Mouse (Mus musculus) kidney, embryonic 15.5 days (tissue): Measurements from ENCODE around the gene Msmp. TPM values are rescaled to one million over a fixed set of nuclear protein-coding genes. Genes with fewer than 3 reads are reported as not detected.
A peak's percentile ranks its signal among the peaks of the same experiment; 100 is the strongest.
"Not testable (repeated sequence)": the region's sequence is repeated elsewhere in the genome, so short reads cannot be mapped to it uniquely, and the experiment has no call there.

ENCODE experiments used
- ATAC-seq: fragments of 200-750 bp; cut with Nextera tagmentation; replicated peaks from 2 replicates; pipeline ENCODE4 v1.8.0; 2017; ENCODE audit warnings: moderate TSS enrichment; ENCODE audit not compliant: low FRiP score
- H3K27ac ChIP-seq: fragments of 300-500 bp; sonication (generic); 2 replicates; pipeline ENCODE4 v1.5.1; 2015; ENCODE audit warnings: mild to moderate bottlenecking, inconsistent platforms
- H3K27me3 ChIP-seq: fragments of 300-500 bp; sonication (generic); 2 replicates; pipeline ENCODE4 v1.6.1; 2015; ENCODE audit warnings: inconsistent platforms
- H3K36me3 ChIP-seq: fragments of 300-500 bp; sonication (generic); 2 replicates; pipeline ENCODE4 v1.6.1; 2015; ENCODE audit warnings: inconsistent platforms
- H3K4me1 ChIP-seq: fragments of 300-500 bp; sonication (generic); 2 replicates; pipeline ENCODE4 v1.6.1; 2015; ENCODE audit warnings: inconsistent platforms
- H3K4me2 ChIP-seq: fragments of 300-500 bp; sonication (generic); 2 replicates; pipeline ENCODE4 v1.6.1; 2015; ENCODE audit warnings: moderate library complexity, mild to moderate bottlenecking, inconsistent platforms
- H3K4me3 ChIP-seq: fragments of 300-500 bp; sonication (generic); replicated peaks from 2 replicates; pipeline ENCODE4 v1.5.1; 2015; ENCODE audit warnings: mild to moderate bottlenecking, inconsistent platforms
- H3K9ac ChIP-seq: fragments of 300-500 bp; sonication (generic); 2 replicates; pipeline ENCODE4 v1.6.1; 2015; ENCODE audit warnings: mild to moderate bottlenecking, inconsistent platforms
- H3K9me3 ChIP-seq: fragments of 300-500 bp; sonication (generic); replicated peaks from 2 replicates; pipeline ENCODE4 v1.6.1; 2016; ENCODE audit warnings: inconsistent platforms
- WGBS: fragments of 180-500 bp; shearing (Covaris S2); methylation state at CpG from one replicate; pipeline ENCODE4 v1.1.7; 2015; ENCODE audit warnings: mixed read lengths; 5-methylcytosine and 5-hydroxymethylcytosine counted together
- polyA plus RNA-seq: library from polyadenylated mRNA; unstranded; fragments of >200 nt; fragmentation: Nextera tagmentation; extraction: Ambion mirVana; gene quantifications from 2 replicates; pipeline ENCODE4 v1.2.1, GENCODE M21; 2015

Gene Msmp
- polyA plus RNA-seq, 1 experiment from 2014 or later: 1.3 TPM

DNA sequence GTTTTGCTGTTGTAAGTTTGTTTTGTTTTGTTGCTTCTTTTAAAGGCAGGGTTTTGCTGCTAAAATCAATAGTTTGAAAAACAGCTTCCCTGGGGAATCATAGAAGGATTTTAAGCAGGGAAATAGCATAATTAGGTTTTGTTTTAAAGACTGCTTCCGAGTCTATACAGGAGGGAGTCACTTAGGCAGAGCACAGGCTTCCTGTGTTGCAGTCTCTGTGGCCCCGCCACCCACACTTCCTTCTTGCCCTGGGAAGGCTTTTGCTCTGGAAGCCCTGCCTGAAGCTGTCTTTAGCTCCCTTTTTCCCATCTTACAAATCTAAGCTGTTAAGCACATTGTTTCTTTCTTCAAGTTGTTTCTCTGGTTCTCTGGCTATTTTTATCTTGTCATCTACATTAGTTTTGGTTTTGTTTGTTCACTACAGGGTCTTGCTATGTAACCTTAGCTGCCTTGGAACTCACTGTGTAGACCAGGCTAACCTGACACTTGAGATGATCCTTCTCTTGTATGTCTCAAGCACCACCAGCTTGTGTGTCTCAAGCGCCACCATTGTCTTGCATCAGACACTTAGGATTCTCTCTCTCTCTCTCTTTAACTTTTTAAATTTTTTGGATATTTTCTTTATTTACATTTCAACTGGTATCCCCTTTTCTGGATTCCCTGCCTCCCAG, 28.9 kb upstream of the Msmp start:
- no peaks in the 10 kb centered on the region for H3K9me3 ChIP-seq
- 62% methylated on average over 3 of the region's 3 CpGs for WGBS
- no peaks in the 10 kb centered on the region for H3K4me1 ChIP-seq

GRCm38 (mm10) chr4:43612534-43612933, 28.2 kb upstream of the Msmp start:
- Histone ChIP-seq H3K36me3 (no peaks in the 10 kb centered on the region), H3K4me3 (no peak overlapping the region), H3K9me3 (no peaks in the 10 kb centered on the region), H3K9ac (no peak overlapping the region), H3K4me2 (no peak overlapping the region), H3K27me3 (no peaks in the 10 kb centered on the region), H3K27ac (no peak overlapping the region), H3K4me1 (no peaks in the 10 kb centered on the region)
- no peak for ATAC-seq
- WGBS: 74% methylated on average over 10 of the region's 10 CpGs

More for the DNA sequence above, 28.9 kb upstream of the Msmp start:
- Histone ChIP-seq H3K36me3 (no peaks in the 10 kb centered on the region), H3K9ac (no peak overlapping the region), H3K27me3 (no peaks in the 10 kb centered on the region), H3K4me2 (no peak overlapping the region), H3K4me3 (no peak overlapping the region), H3K27ac (no peak overlapping the region)
- no peak for ATAC-seq

GRCm38 (mm10) chr4:43604751-43605685, 20.7 kb upstream of the Msmp start:
- Histone ChIP-seq H3K4me1 (peaks cover 3% of the 10 kb centered on the region; the same call in 1 of the 2 replicates), H3K4me2 (no peak overlapping the region), H3K36me3 (no peaks in the 10 kb centered on the region), H3K4me3 (no peak overlapping the region), H3K9me3 (no peaks in the 10 kb centered on the region), H3K27me3 (no peaks in the 10 kb centered on the region), H3K27ac (no peak overlapping the region), H3K9ac (no peak overlapping the region)
- ATAC-seq: no peak
- WGBS: 56% methylated on average over 9 of the region's 9 CpGs

GRCm38 (mm10) chr4:43604099-43604498, 19.8 kb upstream of the Msmp start:
- no peak overlapping the region for H3K9ac ChIP-seq
- H3K4me2 ChIP-seq: no peak overlapping the region
- no peak overlapping the region for H3K4me3 ChIP-seq
- peaks cover 3% of the 10 kb centered on the region; the same call in 1 of the 2 replicates for H3K4me1 ChIP-seq
- no peaks in the 10 kb centered on the region for H3K36me3 ChIP-seq
- H3K27me3 ChIP-seq: no peaks in the 10 kb centered on the region
- no peak for ATAC-seq
- WGBS: 70% methylated on average over 3 of the region's 3 CpGs
- no peak overlapping the region for H3K27ac ChIP-seq
- H3K9me3 ChIP-seq: no peaks in the 10 kb centered on the region

DNA sequence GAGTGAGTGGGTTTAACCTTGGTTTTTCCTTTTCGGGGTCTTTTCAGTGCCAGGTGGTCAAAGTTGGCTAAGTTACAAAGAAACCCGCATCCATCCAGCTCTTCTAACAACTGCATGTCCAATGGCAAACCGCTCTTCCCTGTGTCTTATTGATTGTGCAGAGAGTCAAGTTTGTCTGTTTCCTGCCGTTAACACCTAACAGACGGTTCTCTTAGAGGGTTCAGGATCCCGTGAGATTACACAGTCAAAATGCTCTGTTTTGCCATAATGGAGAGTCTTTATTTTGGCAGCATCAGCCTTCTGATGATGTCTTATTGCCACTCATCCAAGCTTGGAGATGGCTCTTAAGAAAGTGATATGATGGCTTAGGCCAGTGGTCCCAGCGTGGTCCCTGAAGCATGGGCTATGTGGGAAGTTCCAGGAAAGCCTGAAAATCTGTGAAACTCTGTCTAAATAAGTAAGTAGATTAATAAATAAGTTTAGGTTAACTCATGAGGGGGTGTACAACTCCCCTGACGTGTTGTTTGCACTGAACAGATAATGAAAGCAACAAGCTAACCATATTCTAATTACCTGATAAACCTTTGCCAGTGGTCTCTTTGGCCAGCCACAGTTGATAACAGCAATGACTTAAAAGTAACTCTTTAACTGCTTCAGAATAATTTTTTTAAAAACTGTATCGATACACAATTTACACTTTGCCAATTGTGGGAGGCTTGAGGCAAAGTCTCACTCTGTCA, 16.1 kb upstream of the Msmp start:
- Histone ChIP-seq H3K27me3 (no peaks in the 10 kb centered on the region), H3K9ac (no peak overlapping the region), H3K4me2 (no peak overlapping the region), H3K9me3 (no peaks in the 10 kb centered on the region), H3K4me1 (peaks cover 3% of the 10 kb centered on the region; the same call in 1 of the 2 replicates), H3K27ac (no peak overlapping the region), H3K4me3 (no peak overlapping the region), H3K36me3 (no peaks in the 10 kb centered on the region)
- no peak for ATAC-seq
- WGBS: 85% methylated on average over 9 of the region's 9 CpGs

DNA sequence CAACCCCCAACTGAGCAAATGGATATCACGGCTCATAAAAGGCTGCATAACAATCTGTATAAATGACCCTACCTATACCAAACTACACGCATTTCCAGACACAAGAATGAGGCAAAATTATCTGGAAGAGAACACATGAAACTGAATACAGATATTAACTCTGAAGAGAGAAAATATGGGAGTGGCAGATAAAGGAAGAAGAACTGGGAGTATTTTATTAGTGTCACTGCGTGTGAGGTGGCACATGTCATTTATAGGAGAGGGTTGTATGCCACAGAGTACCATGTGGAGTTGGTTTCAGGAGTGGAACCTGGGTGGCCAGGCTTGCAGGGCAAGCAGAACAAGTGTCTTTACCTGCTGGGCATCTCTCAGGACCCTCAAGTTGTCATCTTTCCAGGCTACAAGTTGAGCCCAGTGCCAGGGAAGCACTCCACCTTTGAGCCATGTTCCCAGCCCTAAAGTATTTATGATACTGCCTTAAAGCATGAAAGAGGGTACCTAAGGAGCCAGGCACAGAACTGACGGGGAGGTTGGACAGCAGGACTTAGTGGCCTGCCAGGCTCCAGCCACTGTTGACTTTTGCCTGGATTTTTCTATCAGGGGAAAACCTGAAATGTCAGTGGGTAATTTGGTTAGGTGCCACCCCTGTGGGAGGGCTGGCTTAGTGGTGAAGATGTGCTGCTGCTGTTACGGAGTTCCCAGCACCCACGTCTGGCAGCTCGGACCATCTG, 14.5 kb upstream of the Msmp start:
- Histone ChIP-seq H3K4me2 (no peak overlapping the region), H3K27me3 (no peaks in the 10 kb centered on the region), H3K36me3 (no peaks in the 10 kb centered on the region), H3K4me3 (no peak overlapping the region), H3K27ac (no peak overlapping the region), H3K9me3 (no peaks in the 10 kb centered on the region), H3K4me1 (no peaks in the 10 kb centered on the region), H3K9ac (no peak overlapping the region)
- WGBS: 82% methylated on average over 7 of the region's 7 CpGs
- ATAC-seq: no peak

- no peaks in the 10 kb centered on the region for H3K4me1 ChIP-seq
- no peak overlapping the region for H3K9ac ChIP-seq
- H3K36me3 ChIP-seq: no peaks in the 10 kb centered on the region
- H3K27me3 ChIP-seq: no peaks in the 10 kb centered on the region
- no peak overlapping the region for H3K4me3 ChIP-seq
- no peak overlapping the region for H3K27ac ChIP-seq
- no peaks in the 10 kb centered on the region for H3K9me3 ChIP-seq
- WGBS: 79% methylated on average over 4 of the region's 4 CpGs
- ATAC-seq: 0 out of 2 replicates have a peak, but pooled peaks have one; percentile 40
- H3K4me2 ChIP-seq: no peak overlapping the region
Observed at GRCm38 (mm10) chr4:43598200-43598599, 13.9 kb upstream of the Msmp start.

- not testable (repeated sequence) for ATAC-seq, H3K9me3 ChIP-seq, H3K27me3 ChIP-seq, H3K4me2 ChIP-seq, H3K27ac ChIP-seq, H3K36me3 ChIP-seq, H3K9ac ChIP-seq, H3K4me3 ChIP-seq, H3K4me1 ChIP-seq
- WGBS: 79% methylated on average over 2 of the region's 2 CpGs
Observed at GRCm38 (mm10) chr4:43596597-43596996, 12.3 kb upstream of the Msmp start.

GRCm38 (mm10) chr4:43593453-43593852, 9.2 kb upstream of the Msmp start:
- no peak overlapping the region for H3K27ac ChIP-seq
- no peak for ATAC-seq
- no peak overlapping the region for H3K4me3 ChIP-seq
- 42% methylated on average over 3 of the region's 3 CpGs for WGBS
- peaks cover 1% of the 10 kb centered on the region; the same call in 1 of the 2 replicates for H3K4me1 ChIP-seq
- no peak overlapping the region for H3K4me2 ChIP-seq
- no peaks in the 10 kb centered on the region for H3K27me3 ChIP-seq
- H3K36me3 ChIP-seq: no peaks in the 10 kb centered on the region
- no peaks in the 10 kb centered on the region for H3K9me3 ChIP-seq
- no peak overlapping the region for H3K9ac ChIP-seq

DNA sequence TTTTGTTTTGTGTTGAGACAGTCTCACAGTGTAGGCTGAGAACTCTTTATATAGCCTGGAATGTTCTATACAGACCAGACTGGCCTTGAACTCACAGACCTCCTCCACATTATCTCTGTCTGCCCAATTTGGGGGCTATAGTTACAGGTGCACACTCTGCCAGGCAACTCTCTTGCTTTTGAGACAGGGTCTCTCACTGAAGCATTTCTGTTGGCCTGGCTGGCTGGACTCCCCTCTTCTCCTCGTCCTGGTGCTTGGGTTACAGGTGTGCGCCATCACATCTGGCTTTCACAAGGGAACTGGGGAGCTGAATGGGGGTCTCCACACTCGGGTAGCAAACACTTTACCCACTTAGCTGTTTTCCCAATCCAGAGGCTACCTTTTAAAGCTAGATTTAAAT, 7.7 kb upstream of the Msmp start:
- 85% methylated on average over 3 of the region's 3 CpGs for WGBS
- Histone ChIP-seq H3K27me3 (no peaks in the 10 kb centered on the region), H3K4me3 (no peak overlapping the region), H3K36me3 (no peaks in the 10 kb centered on the region), H3K4me1 (peaks cover 7% of the 10 kb centered on the region; the same call in 1 of the 2 replicates), H3K9me3 (no peaks in the 10 kb centered on the region), H3K27ac (no peak overlapping the region), H3K9ac (no peak overlapping the region), H3K4me2 (no peak overlapping the region)
- ATAC-seq: no peak

DNA sequence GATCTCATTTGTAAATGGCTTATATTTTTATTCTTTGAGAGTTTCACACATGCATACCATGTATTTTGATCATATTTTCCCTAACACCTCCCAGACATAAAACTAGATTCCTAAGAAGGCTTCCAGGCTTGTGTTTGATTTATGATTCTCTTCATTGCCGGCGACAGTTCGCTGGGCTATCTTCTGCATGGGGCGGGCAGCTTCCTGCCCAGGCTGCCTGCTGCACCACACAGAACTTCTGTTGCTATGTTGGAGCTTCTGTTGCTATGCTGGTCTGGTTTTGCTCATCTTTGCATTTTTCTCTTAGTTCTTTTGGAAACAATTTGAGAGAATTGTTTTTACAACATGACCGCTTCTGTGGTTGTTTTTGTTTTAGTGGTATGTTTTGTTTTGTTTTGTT, 7.2 kb upstream of the Msmp start:
- Histone ChIP-seq H3K4me3 (no peak overlapping the region), H3K36me3 (no peaks in the 10 kb centered on the region), H3K27me3 (no peaks in the 10 kb centered on the region), H3K4me2 (no peak overlapping the region), H3K9me3 (no peaks in the 10 kb centered on the region), H3K9ac (no peak overlapping the region), H3K27ac (no peak overlapping the region), H3K4me1 (peaks cover 7% of the 10 kb centered on the region; the same call in 1 of the 2 replicates)
- ATAC-seq: no peak
- WGBS: 34% methylated on average over 5 of the region's 5 CpGs
